Mouse (Mus musculus) liver, embryonic 14.5 days (tissue): ENCODE measurements at regions not wholly inside any gene's neighbourhood (a gene's known extent, or its start where the extent isn't known, plus 50 kb on each side); places are given as distances from the start of the nearest gene placed in this dataset.

Source experiments
- CTCF ChIP-seq: IDR thresholded peaks from 2 replicates; pipeline ENCODE4 v1.5.1; 2016; ENCODE audit warnings: antibody characterized with exemption, low read depth, control low read depth
- EP300 ChIP-seq: IDR thresholded peaks from 2 replicates; pipeline ENCODE4 v1.6.1; 2016; ENCODE audit warnings: antibody characterized with exemption, low read depth

DNA sequence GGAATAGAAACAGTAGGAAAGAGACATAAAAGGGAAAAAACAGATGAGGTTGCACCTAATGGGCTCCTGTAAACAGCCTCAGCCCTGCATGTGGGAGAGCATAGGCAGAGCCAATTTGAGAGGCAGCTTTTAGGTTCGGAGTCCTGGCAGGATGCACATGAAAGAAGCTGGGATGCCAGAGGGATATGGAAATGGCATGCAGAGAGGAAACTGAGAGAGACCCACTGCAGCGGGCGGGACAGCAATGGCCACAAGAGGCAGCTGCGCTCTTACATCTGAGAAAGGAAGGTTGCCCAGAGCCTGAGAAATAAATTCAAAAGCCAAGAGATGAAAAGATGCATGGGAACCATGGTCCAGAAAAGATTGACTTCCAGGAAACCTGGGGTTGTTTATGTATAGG lies 340.5 kb upstream of the Kdm8 start:
- TF ChIP-seq CTCF: no peak
- TF ChIP-seq EP300: no peak
